Mouse (Mus musculus) neural tube, embryonic 14.5 days (tissue): ENCODE results near the gene Pin1. TPM values are rescaled to one million over a fixed set of nuclear protein-coding genes. Genes with fewer than 3 reads are reported as not detected.

Source experiments
- ATAC-seq: fragments of 200-750 bp; cut with Nextera tagmentation; 2 replicates; pipeline ENCODE4 v1.8.0; 2017; ENCODE audit warnings: low read depth, mild to moderate bottlenecking, moderate TSS enrichment, moderate library complexity
- H3K27ac ChIP-seq: fragments of 300-500 bp; sonication (generic); 2 replicates; pipeline ENCODE4 v1.5.1; 2014; ENCODE audit warnings: low read depth, mild to moderate bottlenecking, control low read depth, low read length, moderate library complexity, mixed read lengths
- H3K27me3 ChIP-seq: fragments of 300-500 bp; sonication (generic); 2 replicates; pipeline ENCODE4 v1.6.1; 2014; ENCODE audit warnings: low read length; ENCODE audit not compliant: control insufficient read depth, insufficient read depth
- H3K36me3 ChIP-seq: fragments of 300-500 bp; sonication (generic); 2 replicates; pipeline ENCODE4 v1.6.1; 2014; ENCODE audit warnings: low read length, mixed read lengths; ENCODE audit not compliant: control insufficient read depth, insufficient read depth
- H3K4me1 ChIP-seq: fragments of 300-500 bp; sonication (generic); 2 replicates; pipeline ENCODE4 v1.6.1; 2014; ENCODE audit warnings: low read length; ENCODE audit not compliant: control insufficient read depth, insufficient read depth
- H3K4me2 ChIP-seq: fragments of 300-500 bp; sonication (generic); 2 replicates; pipeline ENCODE4 v1.6.1; 2014; ENCODE audit warnings: mild to moderate bottlenecking, low read depth, low read length, control low read depth
- H3K4me3 ChIP-seq: fragments of 300-500 bp; sonication (generic); 2 replicates; pipeline ENCODE4 v1.5.1; 2014; ENCODE audit warnings: low read depth, low read length, control low read depth, mixed read lengths
- H3K9ac ChIP-seq: fragments of 300-500 bp; sonication (generic); replicated peaks from 2 replicates; pipeline ENCODE4 v1.6.1; 2014; ENCODE audit warnings: low read depth, mild to moderate bottlenecking, control low read depth, low read length, mixed read lengths
- H3K9me3 ChIP-seq: fragments of 300-500 bp; sonication (generic); 2 replicates; pipeline ENCODE4 v1.6.1; 2016; ENCODE audit warnings: low read length; ENCODE audit not compliant: control insufficient read depth
- WGBS: fragments of 180-500 bp; shearing (Covaris S2); extraction: QIAGEN DNeasy Blood & Tissue Kit; methylation state at CpG from one replicate; pipeline ENCODE4 v1.1.7; 2014; 5-methylcytosine and 5-hydroxymethylcytosine counted together
- polyA plus RNA-seq: library from polyadenylated mRNA; unstranded; fragments of >200 nt; fragmentation: Nextera tagmentation; extraction: Ambion mirVana; gene quantifications from 2 replicates; pipeline ENCODE4 v1.2.1, GENCODE M21; 2014

The Pin1 gene
- polyA plus RNA-seq, 1 experiment from 2014 or later, result 68.8 TPM

- H3K9me3 ChIP-seq, result no peaks in the 10 kb centered on the region
- no peak overlapping the region for H3K4me3 ChIP-seq
- no peaks in the 10 kb centered on the region for H3K27me3 ChIP-seq
- no peak overlapping the region for H3K9ac ChIP-seq
- WGBS, result 50% methylated on average over 5 of the region's 5 CpGs
- peaks cover 40% of the 10 kb centered on the region for H3K4me1 ChIP-seq
- ATAC-seq, result peak; percentile 19; the same call in 1 of the 2 replicates
- 0 out of 2 replicates have a peak, but pooled peaks cover 8% of the 10 kb centered on the region for H3K36me3 ChIP-seq
- no peak overlapping the region for H3K4me2 ChIP-seq
- peak overlapping the region; percentile 87 for H3K27ac ChIP-seq
Measured at GRCm38 (mm10) chr9:20664982-20665637, 13.2 kb downstream of the Pin1 start.

- peak overlapping the region; percentile 87 for H3K27ac ChIP-seq
- no peak overlapping the region for H3K4me2 ChIP-seq
- no peak overlapping the region for H3K9ac ChIP-seq
- peaks cover 40% of the 10 kb centered on the region for H3K4me1 ChIP-seq
- WGBS, result 11% methylated on average over 8 of the region's 8 CpGs
- 0 out of 2 replicates have a peak, but pooled peaks cover 8% of the 10 kb centered on the region for H3K36me3 ChIP-seq
- H3K9me3 ChIP-seq, result no peaks in the 10 kb centered on the region
- H3K4me3 ChIP-seq, result no peak overlapping the region
- no peak for ATAC-seq
- no peaks in the 10 kb centered on the region for H3K27me3 ChIP-seq
Measured at GRCm38 (mm10) chr9:20665925-20666324, 14.0 kb downstream of the Pin1 start.

GRCm38 (mm10) chr9:20666510-20667034, 14.7 kb downstream of the Pin1 start:
- Histone ChIP-seq H3K36me3 (0 out of 2 replicates have a peak, but pooled peaks cover 6% of the 10 kb centered on the region), H3K9me3 (no peaks in the 10 kb centered on the region), H3K9ac (no peak overlapping the region), H3K4me2 (no peak overlapping the region), H3K27me3 (no peaks in the 10 kb centered on the region), H3K27ac (no peak overlapping the region; the same call in 1 of the 2 replicates), H3K4me1 (peaks cover 40% of the 10 kb centered on the region), H3K4me3 (no peak overlapping the region)
- 15% methylated on average over 7 of the region's 7 CpGs for WGBS
- ATAC-seq, result no peak

- Histone ChIP-seq H3K9me3 (no peaks in the 10 kb centered on the region), H3K27ac (no peak overlapping the region), H3K36me3 (0 out of 2 replicates have a peak, but pooled peaks cover 3% of the 10 kb centered on the region), H3K4me2 (no peak overlapping the region), H3K27me3 (no peaks in the 10 kb centered on the region), H3K4me3 (no peak overlapping the region), H3K4me1 (peaks cover 30% of the 10 kb centered on the region), H3K9ac (no peak overlapping the region)
- WGBS, result 93% methylated on average over 22 of the region's 22 CpGs
- ATAC-seq, result no peak
Measured at GRCm38 (mm10) chr9:20668065-20668464, 16.2 kb downstream of the Pin1 start.

GRCm38 (mm10) chr9:20672047-20672446, 20.2 kb downstream of the Pin1 start:
- WGBS, result 85% methylated on average over 16 of the region's 16 CpGs
- ATAC-seq, result no peak
- Histone ChIP-seq H3K4me3 (no peak overlapping the region), H3K4me1 (no peaks in the 10 kb centered on the region), H3K36me3 (no peaks in the 10 kb centered on the region), H3K9ac (no peak overlapping the region), H3K27ac (no peak overlapping the region), H3K4me2 (no peak overlapping the region), H3K27me3 (no peaks in the 10 kb centered on the region), H3K9me3 (no peaks in the 10 kb centered on the region)

GRCm38 (mm10) chr9:20677892-20678291, 26.0 kb downstream of the Pin1 start:
- H3K27me3 ChIP-seq, result no peaks in the 10 kb centered on the region
- H3K4me2 ChIP-seq, result no peak overlapping the region
- no peak overlapping the region for H3K9ac ChIP-seq
- no peaks in the 10 kb centered on the region for H3K36me3 ChIP-seq
- no peak overlapping the region for H3K27ac ChIP-seq
- WGBS, result 90% methylated on average over 12 of the region's 12 CpGs
- no peak overlapping the region for H3K4me3 ChIP-seq
- no peaks in the 10 kb centered on the region; the same call in 1 of the 2 replicates for H3K4me1 ChIP-seq
- no peak for ATAC-seq
- no peaks in the 10 kb centered on the region for H3K9me3 ChIP-seq

- H3K9me3 ChIP-seq, result no peaks in the 10 kb centered on the region
- no peaks in the 10 kb centered on the region; the same call in 1 of the 2 replicates for H3K4me1 ChIP-seq
- no peak for ATAC-seq
- H3K4me3 ChIP-seq, result no peak overlapping the region
- WGBS, result 55% methylated on average over 9 of the region's 9 CpGs
- H3K36me3 ChIP-seq, result no peaks in the 10 kb centered on the region
- H3K4me2 ChIP-seq, result no peak overlapping the region
- no peaks in the 10 kb centered on the region for H3K27me3 ChIP-seq
- H3K27ac ChIP-seq, result no peak overlapping the region
- H3K9ac ChIP-seq, result no peak overlapping the region
Measured at GRCm38 (mm10) chr9:20680378-20680958, 28.6 kb downstream of the Pin1 start.

GRCm38 (mm10) chr9:20681546-20682388, 29.9 kb downstream of the Pin1 start:
- Histone ChIP-seq H3K27ac (peak overlapping the region; percentile 44; the same call in 1 of the 2 replicates), H3K27me3 (no peaks in the 10 kb centered on the region), H3K9ac (no peak overlapping the region), H3K36me3 (no peaks in the 10 kb centered on the region), H3K9me3 (no peaks in the 10 kb centered on the region), H3K4me3 (no peak overlapping the region), H3K4me1 (no peaks in the 10 kb centered on the region; the same call in 1 of the 2 replicates), H3K4me2 (no peak overlapping the region)
- ATAC-seq, result peak; percentile 52; the same call in 1 of the 2 replicates
- WGBS, result 53% methylated on average over 6 of the region's 7 CpGs
